Mouse (Mus musculus) embryonic facial prominence, embryonic 10.5 days (tissue): ENCODE results near the gene Pnpla2. TPM values are rescaled to one million over a fixed set of nuclear protein-coding genes. Genes with fewer than 3 reads are reported as not detected.

Experiments used
- DNase-seq: peaks from one replicate; pipeline ENCODE4 v3.0.0-alpha.2; 2017; ENCODE audit warnings: low spot score
- H3K27ac ChIP-seq: fragments of 300-500 bp; sonication (generic); replicated peaks from 2 replicates; pipeline ENCODE4 v1.5.1; 2016; ENCODE audit warnings: mild to moderate bottlenecking
- H3K27me3 ChIP-seq: fragments of 300-500 bp; sonication (generic); replicated peaks from 2 replicates; pipeline ENCODE4 v1.6.1; 2016; ENCODE audit warnings: low read depth, mild to moderate bottlenecking; ENCODE audit not compliant: poor library complexity, severe bottlenecking
- H3K36me3 ChIP-seq: fragments of 300-500 bp; sonication (generic); replicated peaks from 2 replicates; pipeline ENCODE4 v1.6.1; 2016; ENCODE audit warnings: mild to moderate bottlenecking, moderate library complexity
- H3K4me1 ChIP-seq: fragments of 300-500 bp; sonication (generic); 2 replicates; pipeline ENCODE4 v1.6.1; 2016
- H3K4me3 ChIP-seq: fragments of 300-500 bp; sonication (generic); 2 replicates; pipeline ENCODE4 v1.5.1; 2016; ENCODE audit warnings: mild to moderate bottlenecking, moderate library complexity
- H3K9me3 ChIP-seq: fragments of 300-500 bp; sonication (generic); 2 replicates; pipeline ENCODE4 v1.6.1; 2016; ENCODE audit warnings: mild to moderate bottlenecking
- WGBS: fragments of 180-500 bp; shearing (Covaris S2); methylation state at CpG from one replicate; pipeline ENCODE4 v1.1.7; 2016; 5-methylcytosine and 5-hydroxymethylcytosine counted together
- polyA plus RNA-seq: library from polyadenylated mRNA; unstranded; fragments of >200 nt; fragmentation: Nextera tagmentation; extraction: Ambion mirVana; gene quantifications from 2 replicates; pipeline ENCODE4 v1.2.1, GENCODE M21; 2016

The Pnpla2 gene
- polyA plus RNA-seq, 1 experiment from 2014 or later: 13.2 TPM

DNA sequence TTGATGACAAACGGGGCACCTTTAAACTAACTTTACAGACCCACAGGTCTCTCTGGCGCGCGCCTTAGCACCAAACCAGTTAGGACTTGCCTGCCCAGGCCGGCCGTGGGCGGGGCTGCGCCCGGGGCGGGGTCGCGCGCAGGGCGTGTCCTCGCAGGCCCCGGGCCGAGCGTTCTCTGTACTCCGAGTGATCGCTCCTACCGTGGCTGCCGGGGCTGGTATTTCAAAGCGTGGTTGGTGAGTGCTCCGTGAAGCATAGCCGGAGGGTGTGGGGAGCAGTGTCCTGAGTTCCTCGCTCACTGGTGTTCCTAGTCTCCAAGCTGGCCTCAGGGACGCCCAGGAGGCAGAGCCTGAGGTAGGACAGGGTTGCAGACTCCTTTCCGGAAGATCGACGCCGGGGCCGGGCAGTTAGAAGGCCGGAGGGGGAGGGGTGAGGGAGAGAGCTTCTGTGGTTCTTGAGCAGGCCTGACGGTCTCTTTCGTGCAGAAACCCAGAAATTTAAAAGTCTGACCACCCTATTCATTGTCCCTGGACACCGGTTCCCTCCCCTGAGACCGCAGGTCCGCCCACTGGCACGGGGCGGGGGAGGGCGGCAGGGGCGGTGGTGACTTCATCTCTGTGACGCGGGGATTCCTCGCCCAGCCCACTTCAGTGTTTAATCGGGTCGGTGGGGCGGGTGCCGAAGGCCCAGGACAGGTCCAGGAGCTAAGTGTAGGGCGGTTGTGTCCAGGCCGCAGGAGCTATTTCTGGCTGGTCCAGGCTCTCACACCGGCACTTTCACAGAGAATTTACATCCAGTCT lies 12.4 kb downstream of the Pnpla2 start, which contains the start of gene Cd151:
TSS of gene Cd151 (plus strand) at position 163 of the 801 bp plus-strand sequence.
- under 1% methylated on average over 52 of the region's 52 CpGs for WGBS
- no peaks in the 10 kb centered on the region for H3K9me3 ChIP-seq
- H3K27me3 ChIP-seq: peaks cover 47% of the 10 kb centered on the region
- H3K4me3 ChIP-seq: peak within 1 kb of the TSS; percentile 76
- H3K4me1 ChIP-seq: peaks cover 66% of the 10 kb centered on the region
- H3K27ac ChIP-seq: peak within 1 kb of the TSS; percentile 92
- peak; percentile 93 for DNase-seq
- H3K36me3 ChIP-seq: peaks cover 34% of the 10 kb centered on the region

- peak; percentile 35 for DNase-seq
Observed at GRCm38 (mm10) chr7:141468164-141468521, 13.1 kb downstream of the Pnpla2 start.

DNA sequence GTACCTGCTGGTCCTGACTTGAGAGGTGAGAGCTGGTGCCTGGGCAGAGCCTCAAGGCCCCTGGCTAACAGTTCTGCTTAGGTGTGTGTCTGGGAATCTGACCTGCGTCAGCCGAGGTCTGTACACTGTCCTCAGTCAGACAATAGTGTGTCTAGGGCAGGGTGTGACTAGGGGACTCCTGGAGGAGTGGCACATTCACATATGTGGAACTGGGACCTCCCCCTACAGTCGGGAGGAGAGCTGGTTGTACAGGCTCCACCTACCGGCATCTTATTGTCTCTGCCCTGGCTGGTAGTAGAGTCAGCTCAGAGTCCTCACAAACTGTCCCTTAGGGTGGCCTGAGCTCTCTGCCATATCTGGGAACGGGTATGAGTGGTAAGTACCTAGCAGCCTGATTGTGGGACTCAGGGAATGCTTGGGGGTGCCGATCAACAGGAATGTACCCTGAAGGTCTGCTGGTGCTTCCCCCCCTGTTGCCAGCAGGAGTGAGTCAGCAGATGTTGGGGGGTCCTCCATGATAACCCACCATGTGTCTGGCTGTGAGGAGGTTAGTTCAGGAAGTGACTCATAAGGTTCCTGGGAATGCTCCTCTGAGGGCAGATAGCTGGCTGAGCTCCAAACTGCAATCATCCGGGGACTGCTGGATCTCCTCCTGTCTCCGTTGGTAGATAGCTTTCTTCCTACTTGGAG lies 13.7 kb downstream of the Pnpla2 start:
- peak; percentile 73 for DNase-seq
- peaks cover 67% of the 10 kb centered on the region for H3K4me1 ChIP-seq

More at GRCm38 (mm10) chr7:141468164-141468521, 13.1 kb downstream of the Pnpla2 start:
- peaks cover 40% of the 10 kb centered on the region for H3K36me3 ChIP-seq
- peak overlapping the region; percentile 92 for H3K27ac ChIP-seq
- no peaks in the 10 kb centered on the region for H3K9me3 ChIP-seq
- peaks cover 39% of the 10 kb centered on the region for H3K27me3 ChIP-seq
- H3K4me1 ChIP-seq: peaks cover 63% of the 10 kb centered on the region
- WGBS: 19% methylated on average over 5 of the region's 5 CpGs
- peak overlapping the region; percentile 76 for H3K4me3 ChIP-seq

GRCm38 (mm10) chr7:141469352-141469751 lies 14.4 kb downstream of the Pnpla2 start:
- peak overlapping the region; percentile 92 for H3K27ac ChIP-seq
- H3K9me3 ChIP-seq: no peaks in the 10 kb centered on the region
- no peak for DNase-seq
- peak overlapping the region; percentile 76 for H3K4me3 ChIP-seq
- peaks cover 40% of the 10 kb centered on the region for H3K36me3 ChIP-seq
- H3K27me3 ChIP-seq: peaks cover 27% of the 10 kb centered on the region
- H3K4me1 ChIP-seq: peaks cover 67% of the 10 kb centered on the region
- 86% methylated on average over 6 of the region's 6 CpGs for WGBS

More for the DNA sequence above, 13.7 kb downstream of the Pnpla2 start:
- H3K27ac ChIP-seq: peak overlapping the region; percentile 92
- H3K4me3 ChIP-seq: peak overlapping the region; percentile 76
- WGBS: 27% methylated on average over 8 of the region's 8 CpGs
- no peaks in the 10 kb centered on the region for H3K9me3 ChIP-seq
- peaks cover 40% of the 10 kb centered on the region for H3K36me3 ChIP-seq
- H3K27me3 ChIP-seq: peaks cover 34% of the 10 kb centered on the region

DNA sequence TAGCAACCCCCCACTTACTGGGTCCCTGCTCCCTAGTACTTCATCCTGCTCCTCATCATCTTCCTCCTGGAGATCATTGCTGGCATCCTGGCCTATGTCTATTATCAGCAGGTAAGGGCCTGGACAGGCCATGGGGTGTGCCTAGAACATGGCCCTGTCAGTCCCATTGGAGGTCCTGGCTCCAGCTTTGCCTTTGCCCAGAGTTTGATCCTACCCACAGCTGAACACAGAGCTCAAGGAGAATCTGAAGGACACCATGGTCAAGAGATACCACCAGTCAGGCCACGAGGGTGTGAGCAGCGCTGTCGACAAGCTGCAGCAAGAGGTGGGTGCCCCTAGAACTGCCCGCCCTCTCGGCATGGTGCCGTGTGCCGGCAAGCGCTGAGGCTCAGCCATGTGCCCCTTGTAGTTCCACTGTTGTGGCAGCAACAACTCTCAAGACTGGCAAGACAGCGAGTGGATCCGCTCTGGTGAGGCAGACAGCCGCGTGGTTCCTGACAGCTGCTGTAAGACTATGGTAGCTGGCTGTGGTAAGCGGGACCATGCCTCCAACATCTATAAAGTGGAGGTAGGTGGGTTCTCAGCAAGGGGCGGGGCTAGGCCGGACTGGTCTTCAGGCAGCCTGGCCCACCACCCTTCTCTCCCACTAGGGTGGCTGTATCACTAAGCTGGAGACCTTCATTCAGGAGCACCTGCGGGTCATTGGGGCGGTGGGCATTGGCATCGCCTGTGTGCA lies 15.1 kb downstream of the Pnpla2 start:
- Histone ChIP-seq H3K27me3 (peaks cover 20% of the 10 kb centered on the region), H3K4me1 (peaks cover 62% of the 10 kb centered on the region), H3K4me3 (peak overlapping the region; percentile 76; the same call in 1 of the 2 replicates), H3K36me3 (peaks cover 40% of the 10 kb centered on the region), H3K9me3 (no peaks in the 10 kb centered on the region), H3K27ac (no peak overlapping the region)
- no peak for DNase-seq
- WGBS: 92% methylated on average over 18 of the region's 18 CpGs

DNA sequence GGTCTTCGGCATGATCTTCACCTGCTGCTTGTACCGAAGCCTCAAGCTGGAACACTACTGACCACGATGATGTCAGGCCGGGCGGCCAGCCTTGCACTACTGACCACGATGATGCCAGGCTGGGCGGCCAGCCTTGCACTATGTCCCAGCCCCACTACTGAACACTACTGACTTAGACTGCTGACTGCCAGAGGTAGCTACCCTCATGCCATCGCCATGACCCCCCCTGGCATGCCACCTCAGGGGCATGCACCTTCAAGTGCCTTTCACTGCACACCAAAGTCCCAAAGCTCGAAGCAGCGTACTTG lies 15.6 kb downstream of the Pnpla2 start:
- H3K4me1 ChIP-seq: peaks cover 60% of the 10 kb centered on the region
- WGBS: 96% methylated on average over 10 of the region's 10 CpGs
- DNase-seq: no peak
- peaks cover 40% of the 10 kb centered on the region for H3K36me3 ChIP-seq
- peaks cover 15% of the 10 kb centered on the region for H3K27me3 ChIP-seq
- no peak overlapping the region for H3K27ac ChIP-seq
- no peaks in the 10 kb centered on the region for H3K9me3 ChIP-seq
- no peak overlapping the region for H3K4me3 ChIP-seq

GRCm38 (mm10) chr7:141471236-141471635 lies 16.2 kb downstream of the Pnpla2 start:
- Histone ChIP-seq H3K4me1 (peaks cover 61% of the 10 kb centered on the region), H3K36me3 (peaks cover 40% of the 10 kb centered on the region), H3K27me3 (peaks cover 14% of the 10 kb centered on the region), H3K9me3 (no peaks in the 10 kb centered on the region), H3K27ac (no peak overlapping the region), H3K4me3 (peak overlapping the region; percentile 16; the same call in 1 of the 2 replicates)
- DNase-seq: no peak
- WGBS: 92% methylated on average over 1 of the region's 1 CpGs

GRCm38 (mm10) chr7:141472226-141472625 lies 17.2 kb downstream of the Pnpla2 start:
- Histone ChIP-seq H3K36me3 (peaks cover 40% of the 10 kb centered on the region), H3K27me3 (peaks cover 8% of the 10 kb centered on the region; the same call in 1 of the 2 replicates), H3K27ac (no peak overlapping the region), H3K9me3 (no peaks in the 10 kb centered on the region), H3K4me1 (peaks cover 62% of the 10 kb centered on the region), H3K4me3 (no peak overlapping the region)
- 86% methylated on average over 6 of the region's 6 CpGs for WGBS
- DNase-seq: no peak

- no peak overlapping the region for H3K27ac ChIP-seq
- no peaks in the 10 kb centered on the region for H3K9me3 ChIP-seq
- peaks cover 8% of the 10 kb centered on the region; the same call in 1 of the 2 replicates for H3K27me3 ChIP-seq
- H3K36me3 ChIP-seq: peaks cover 40% of the 10 kb centered on the region
- H3K4me1 ChIP-seq: peaks cover 63% of the 10 kb centered on the region
- no peak overlapping the region; the same call in 1 of the 2 replicates for H3K4me3 ChIP-seq
- 89% methylated on average over 6 of the region's 6 CpGs for WGBS
- DNase-seq: no peak
Observed at GRCm38 (mm10) chr7:141472763-141473162, 17.8 kb downstream of the Pnpla2 start.

DNA sequence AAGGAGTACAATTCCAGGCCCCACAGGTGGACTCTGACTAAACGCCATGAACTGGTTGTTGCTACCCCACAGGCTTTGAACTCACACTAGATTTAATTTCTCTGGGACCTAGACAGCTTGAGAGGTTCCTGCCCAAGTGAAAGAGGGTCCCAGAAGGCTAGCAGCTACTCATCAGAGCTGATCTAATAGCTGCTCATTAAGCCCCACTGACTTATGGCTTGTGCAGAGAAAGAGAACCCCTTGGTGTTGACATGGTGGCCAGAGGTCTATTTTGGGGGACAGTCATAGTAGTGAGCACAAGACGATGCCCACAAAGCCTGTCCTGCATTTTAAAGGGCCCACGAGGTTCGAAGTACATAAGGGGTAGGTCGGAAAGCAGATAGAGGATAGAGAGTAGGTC lies 19.2 kb downstream of the Pnpla2 start:
- Histone ChIP-seq H3K27me3 (peaks cover 8% of the 10 kb centered on the region), H3K27ac (peak overlapping the region; percentile 98; the same call in 1 of the 2 replicates), H3K4me3 (peak overlapping the region; percentile 89), H3K9me3 (no peaks in the 10 kb centered on the region), H3K36me3 (peaks cover 37% of the 10 kb centered on the region), H3K4me1 (peaks cover 55% of the 10 kb centered on the region)
- WGBS: 11% methylated on average over 5 of the region's 5 CpGs
- DNase-seq: no peak

DNA sequence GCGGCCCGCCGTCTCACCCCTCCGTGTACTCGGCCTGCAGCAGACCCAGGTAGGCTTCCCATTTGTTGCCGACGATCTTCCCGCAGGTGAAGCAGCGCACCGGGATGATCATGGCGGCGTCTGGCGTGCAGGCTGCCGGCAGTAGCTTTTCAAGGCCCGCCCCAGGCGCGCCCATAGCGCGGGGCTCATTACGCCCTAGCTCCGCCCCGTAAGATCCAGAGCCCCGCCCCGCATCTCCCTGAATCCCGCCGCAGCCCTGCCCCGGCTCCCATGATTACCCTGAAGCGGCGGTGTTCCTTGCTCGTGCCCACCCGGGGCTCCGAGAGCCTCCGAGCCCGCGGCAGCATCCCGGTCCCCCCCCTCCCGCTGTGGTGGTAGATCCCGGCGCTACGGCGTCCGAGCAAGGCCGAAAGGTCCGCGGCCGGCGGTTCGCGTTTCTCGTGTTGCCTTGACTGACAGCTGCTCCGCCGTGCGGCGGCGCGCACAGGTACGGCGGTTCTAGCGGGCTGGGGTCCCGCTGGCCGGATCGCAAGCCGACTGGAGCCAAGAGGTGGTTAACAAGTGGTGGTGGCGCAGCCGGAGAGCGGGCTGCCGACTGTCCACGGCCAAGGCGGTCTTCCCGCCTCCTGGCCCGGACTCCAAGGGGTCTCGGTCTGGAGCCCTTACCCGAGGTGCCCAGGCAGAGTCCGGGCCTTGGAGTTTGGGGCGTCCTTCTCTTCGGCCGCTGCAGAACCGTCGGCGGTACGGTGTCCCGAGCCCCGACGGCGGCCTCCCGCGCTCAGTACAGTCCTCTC lies 20.2 kb downstream of the Pnpla2 start, which contains the start of the genes Polr2l and Tspan4:
TSS of gene Polr2l (minus strand) at position 122 of the 794 bp plus-strand sequence.
TSS of gene Tspan4 (plus strand) at position 230 of the 794 bp plus-strand sequence.
- peaks cover 8% of the 10 kb centered on the region for H3K27me3 ChIP-seq
- H3K9me3 ChIP-seq: no peaks in the 10 kb centered on the region
- H3K36me3 ChIP-seq: peaks cover 27% of the 10 kb centered on the region
- H3K4me1 ChIP-seq: peaks cover 46% of the 10 kb centered on the region
- H3K27ac ChIP-seq: peak within 1 kb of the TSS; percentile 98
- under 1% methylated on average over 87 of the region's 87 CpGs for WGBS
- DNase-seq: peak; percentile 90
- H3K4me3 ChIP-seq: peak within 1 kb of the TSS; percentile 89
